Mouse (Mus musculus) bone marrow macrophage, adult 2 months (primary cell): ENCODE data around the gene Rspo3.

ENCODE experiments used
- CTCF ChIP-seq: IDR thresholded peaks from 2 replicates; pipeline ENCODE4 v1.5.1; 2012; ENCODE audit warnings: low read depth, mild to moderate bottlenecking, low read length, moderate library complexity
- POLR2A ChIP-seq: IDR thresholded peaks from 2 replicates; pipeline ENCODE4 v1.6.1; 2012; ENCODE audit warnings: mild to moderate bottlenecking, low read depth, low read length, borderline replicate concordance

- TF ChIP-seq CTCF (no peak), POLR2A (no peak)
Measured at GRCm38 (mm10) chr10:29445076-29445475, 90.6 kb downstream of the Rspo3 start.
